Mouse (Mus musculus) kidney, adult 2 months (tissue): ENCODE data around the gene Eif4g3. TPM values are rescaled to one million over a fixed set of nuclear protein-coding genes. Genes with fewer than 3 reads are reported as not detected.
A peak's percentile ranks its signal among the peaks of the same experiment; 100 is the strongest.

Source experiments
- DNase-seq: peaks from one replicate; pipeline ENCODE4 v3.0.0; 2021
- H3K27ac ChIP-seq: fragments of 200-500 bp; 2 replicates; pipeline ENCODE4 v1.5.1; 2012; ENCODE audit warnings: low read depth, low read length, control low read depth, inconsistent platforms; ENCODE audit not compliant: insufficient read depth
- H3K27me3 ChIP-seq: fragments of 200-500 bp; replicated peaks from 2 replicates; pipeline ENCODE4 v1.6.1; 2012; ENCODE audit warnings: mild to moderate bottlenecking, moderate library complexity, low read length, inconsistent platforms; ENCODE audit not compliant: control insufficient read depth, insufficient read depth
- H3K36me3 ChIP-seq: fragments of 200-500 bp; 2 replicates; pipeline ENCODE4 v1.6.1; 2012; ENCODE audit warnings: mild to moderate bottlenecking, moderate library complexity, low read length, inconsistent platforms; ENCODE audit not compliant: control insufficient read depth, insufficient read depth
- H3K4me1 ChIP-seq: fragments of 200-500 bp; 2 replicates; pipeline ENCODE4 v1.6.1; 2011; ENCODE audit warnings: low read length; ENCODE audit not compliant: control insufficient read depth, insufficient read depth
- H3K4me3 ChIP-seq: fragments of 200-500 bp; 2 replicates; pipeline ENCODE4 v1.5.1; 2011; ENCODE audit warnings: mild to moderate bottlenecking, low read depth, low read length, control low read depth; ENCODE audit not compliant: insufficient read depth
- CTCF ChIP-seq: fragments of 200-500 bp; conservative IDR thresholded peaks from 2 replicates; pipeline ENCODE4 v1.5.1; 2011; ENCODE audit warnings: low read depth, mild to moderate bottlenecking, control low read depth, low read length, moderate library complexity, mixed read lengths; ENCODE audit not compliant: insufficient read depth, insufficient read length
- POLR2A ChIP-seq: fragments of 200-500 bp; IDR thresholded peaks from one replicate; pipeline ENCODE4 v1.6.1; 2011; ENCODE audit warnings: low read depth, low read length, control low read depth
- WGBS: fragments of 180-500 bp; shearing (Covaris S2); methylation state at CpG from one replicate; pipeline ENCODE4 v1.1.7; 2018; 5-methylcytosine and 5-hydroxymethylcytosine counted together
- polyA plus RNA-seq: library from polyadenylated mRNA; depleted of rRNA; stranded (reverse); fragments of >200 nt; gene quantifications from 2 replicates; pipeline ENCODE4 v1.2.3, GENCODE M21; 2012

Gene Eif4g3
- polyA plus RNA-seq, 1 experiment, result 53.5 TPM

- peaks cover 2% of the 10 kb centered on the region; the same call in 1 of the 2 replicates for H3K36me3 ChIP-seq
- no peaks in the 10 kb centered on the region for H3K27me3 ChIP-seq
- no peaks in the 10 kb centered on the region for H3K4me1 ChIP-seq
- DNase-seq, result no peak
- WGBS, result 94% methylated on average over 5 of the region's 5 CpGs
- no peak for TF ChIP-seq CTCF
- TF ChIP-seq POLR2A, result no peak
- no peak overlapping the region for H3K4me3 ChIP-seq
- no peak overlapping the region for H3K27ac ChIP-seq
Measured at GRCm38 (mm10) chr4:138210116-138210515, 217.3 kb downstream of the Eif4g3 start.

- 61% methylated on average over 3 of the region's 3 CpGs for WGBS
- no peak for DNase-seq
- no peak overlapping the region for H3K27ac ChIP-seq
- TF ChIP-seq CTCF (no peak), POLR2A (no peak)
- H3K27me3 ChIP-seq, result no peaks in the 10 kb centered on the region
- H3K36me3 ChIP-seq, result no peaks in the 10 kb centered on the region; the same call in 1 of the 2 replicates
- peaks cover 8% of the 10 kb centered on the region; the same call in 1 of the 2 replicates for H3K4me1 ChIP-seq
- H3K4me3 ChIP-seq, result no peak overlapping the region
Measured at GRCm38 (mm10) chr4:138213861-138214260, 221.0 kb downstream of the Eif4g3 start.

DNA sequence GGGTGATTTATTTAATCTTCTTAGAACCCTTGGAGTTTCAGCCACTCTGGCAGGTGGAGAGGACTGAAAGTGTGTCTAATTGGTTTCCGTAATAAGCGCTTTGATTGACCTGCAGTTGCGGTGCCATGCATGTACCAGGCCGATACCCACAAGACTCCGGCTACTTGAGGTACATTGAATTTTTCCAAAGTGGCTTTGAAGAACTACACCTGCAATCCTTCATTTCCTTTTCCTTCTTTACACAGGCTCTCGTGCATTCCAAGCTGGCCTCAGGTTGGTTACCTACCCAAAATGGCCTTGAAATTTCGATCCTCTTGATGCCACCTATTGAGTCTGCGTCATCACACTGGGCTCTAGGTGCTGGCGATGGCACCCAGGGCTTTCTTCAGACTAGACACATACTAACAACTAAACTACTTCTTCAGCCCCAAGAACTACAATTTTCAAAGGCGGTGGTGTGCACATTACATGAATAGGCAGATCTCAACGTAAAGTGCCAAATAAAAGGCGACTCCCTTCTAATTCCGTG, 222.9 kb downstream of the Eif4g3 start:
- WGBS, result 44% methylated on average over 13 of the region's 13 CpGs
- H3K36me3 ChIP-seq, result no peaks in the 10 kb centered on the region
- H3K4me1 ChIP-seq, result peaks cover 8% of the 10 kb centered on the region; the same call in 1 of the 2 replicates
- H3K27me3 ChIP-seq, result no peaks in the 10 kb centered on the region
- DNase-seq, result no peak
- peak overlapping the region; percentile 82 for H3K27ac ChIP-seq
- no peak for TF ChIP-seq CTCF
- no peak for TF ChIP-seq POLR2A
- H3K4me3 ChIP-seq, result peak overlapping the region; percentile 95

DNA sequence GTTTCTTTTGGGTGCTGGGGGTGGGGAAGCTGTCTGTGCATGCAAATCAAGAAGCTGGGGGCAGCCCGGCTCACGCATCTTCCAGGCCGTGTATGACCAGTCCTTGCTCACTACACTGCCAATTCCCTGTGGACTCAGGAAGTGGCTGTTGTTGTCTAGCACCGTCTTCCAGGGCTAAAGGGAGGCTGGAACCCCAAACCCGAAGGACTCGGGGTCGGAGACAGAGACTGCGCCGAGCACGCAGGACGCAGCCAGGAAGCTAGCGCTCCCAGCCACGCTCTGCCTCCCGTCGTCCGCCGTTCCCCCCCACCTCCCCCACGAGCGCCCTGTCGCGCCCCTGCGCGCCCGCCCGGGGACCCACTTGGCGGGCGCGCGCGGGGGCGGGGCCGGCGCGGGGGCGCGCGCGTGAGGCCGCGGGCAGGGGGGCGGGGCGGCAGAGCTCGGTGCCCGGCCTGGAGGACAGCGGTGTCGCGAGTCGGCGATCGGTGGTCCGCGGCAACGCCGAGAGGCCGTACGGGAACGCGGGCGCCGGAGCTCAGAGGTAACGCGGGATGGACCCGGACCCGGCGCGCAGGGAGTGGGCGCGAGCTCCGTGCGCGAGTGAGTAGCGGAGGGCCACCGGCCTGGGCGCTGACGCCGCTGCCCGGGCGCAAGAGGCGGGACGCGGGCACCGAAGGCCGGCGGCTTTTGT, 223.5 kb downstream of the Eif4g3 start, which contains the start of gene Hp1bp3:
Gene Hp1bp3 (plus strand): TSS at position 97 of the 691 bp plus-strand sequence.
- peak; percentile 84 for DNase-seq
- H3K27ac ChIP-seq, result peak within 1 kb of the TSS; percentile 97
- peak within 1 kb of the TSS; percentile 95 for H3K4me3 ChIP-seq
- H3K27me3 ChIP-seq, result no peaks in the 10 kb centered on the region
- peaks cover 8% of the 10 kb centered on the region; the same call in 1 of the 2 replicates for H3K4me1 ChIP-seq
- no peaks in the 10 kb centered on the region for H3K36me3 ChIP-seq
- WGBS, result 1% methylated on average over 75 of the region's 84 CpGs
- TF ChIP-seq POLR2A, result peak; percentile 7
- no peak for TF ChIP-seq CTCF

GRCm38 (mm10) chr4:138216891-138217392, 224.1 kb downstream of the Eif4g3 start:
- no peaks in the 10 kb centered on the region for H3K27me3 ChIP-seq
- TF ChIP-seq POLR2A (no peak), CTCF (no peak)
- peak overlapping the region; percentile 97 for H3K27ac ChIP-seq
- DNase-seq, result peak; percentile 99
- 1% methylated on average over 66 of the region's 68 CpGs for WGBS
- H3K36me3 ChIP-seq, result no peaks in the 10 kb centered on the region
- H3K4me3 ChIP-seq, result peak overlapping the region; percentile 95
- H3K4me1 ChIP-seq, result peaks cover 8% of the 10 kb centered on the region; the same call in 1 of the 2 replicates

- DNase-seq, result peak; percentile 26
- H3K4me3 ChIP-seq, result peak overlapping the region; percentile 73
- under 1% methylated on average over 36 of the region's 36 CpGs for WGBS
Measured at GRCm38 (mm10) chr4:138217441-138217840, 224.6 kb downstream of the Eif4g3 start.

More at GRCm38 (mm10) chr4:138217441-138217840, 224.6 kb downstream of the Eif4g3 start:
- Histone ChIP-seq H3K36me3 (no peaks in the 10 kb centered on the region; the same call in 1 of the 2 replicates), H3K4me1 (peaks cover 8% of the 10 kb centered on the region; the same call in 1 of the 2 replicates), H3K27ac (peak overlapping the region; percentile 84), H3K27me3 (no peaks in the 10 kb centered on the region)
- no peak for TF ChIP-seq POLR2A
- no peak for TF ChIP-seq CTCF
